Mouse (Mus musculus): Measurements from ENCODE around the gene 1810024B03Rik.

1810024B03Rik gene

DNA sequence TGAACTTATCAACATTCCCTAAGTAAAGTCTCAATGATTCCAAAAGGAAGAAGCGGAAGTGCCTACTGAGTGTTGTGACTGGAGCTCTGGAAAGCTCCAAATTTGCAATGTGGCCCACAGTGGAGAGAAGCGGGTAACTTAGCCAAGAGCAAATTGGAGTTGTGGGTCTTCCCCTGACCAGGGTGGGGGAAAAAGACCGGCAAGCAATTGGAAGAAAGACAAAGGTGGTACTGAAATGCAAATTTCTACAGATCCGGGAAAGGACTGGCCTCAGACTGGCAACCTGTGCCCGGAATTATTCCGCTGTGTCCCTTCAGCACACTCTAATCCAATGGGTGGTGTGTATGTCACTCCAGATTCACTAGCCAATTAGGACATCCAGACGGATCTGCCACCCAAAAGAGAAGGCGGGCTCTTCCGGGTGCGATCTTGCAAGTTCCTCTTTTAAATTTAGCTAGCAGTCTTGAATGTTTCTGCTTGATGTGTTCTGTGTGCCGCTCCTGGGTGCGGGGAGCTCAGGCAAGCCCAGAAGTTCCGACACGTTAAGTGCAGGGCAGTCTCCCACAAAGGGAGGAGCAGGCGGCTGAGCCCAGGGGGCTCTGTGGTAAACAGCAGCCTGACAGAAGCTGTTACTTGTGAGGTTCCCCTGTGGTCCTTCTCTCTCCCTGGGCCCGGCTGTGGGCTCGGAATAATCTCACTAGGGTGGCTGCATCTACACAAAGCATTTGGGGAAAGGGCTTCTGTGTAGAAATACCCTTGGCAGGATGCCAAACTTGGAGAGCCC lies 25.3 kb downstream of the 1810024B03Rik start:
- DNase-seq (ENCODE audit: low read depth, low spot score) = peak; percentile 98

GRCm38 (mm10) chr2:127166261-127166660 lies 41.8 kb downstream of the 1810024B03Rik start:
- peak; percentile 54 for DNase-seq (ENCODE audit: low read depth, low spot score)

DNA sequence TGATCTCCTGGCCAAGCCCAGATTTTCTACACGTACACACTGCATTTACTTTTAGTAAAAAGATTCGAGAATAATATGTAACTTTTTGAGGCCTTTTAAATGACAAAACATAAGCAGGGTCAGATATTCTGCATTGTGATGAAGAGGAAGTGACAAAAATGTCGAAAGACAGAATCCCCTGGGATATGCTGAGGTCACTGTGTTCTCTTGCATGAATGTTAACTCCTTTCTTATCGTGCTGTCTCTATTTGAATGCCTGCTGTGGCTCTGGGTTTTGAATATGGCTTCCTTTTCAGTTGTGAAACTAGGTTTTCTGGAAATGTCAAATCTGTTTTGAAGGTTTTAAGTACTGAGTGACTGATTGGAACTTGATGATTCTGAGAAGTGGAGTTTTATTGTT lies 42.4 kb downstream of the 1810024B03Rik start:
- no peak for DNase-seq (ENCODE audit: low read depth, low spot score)

GRCm38 (mm10) chr2:127145699-127146098 lies 62.4 kb downstream of the 1810024B03Rik start:
- DNase-seq (ENCODE audit: low read depth, low spot score) = no peak

DNA sequence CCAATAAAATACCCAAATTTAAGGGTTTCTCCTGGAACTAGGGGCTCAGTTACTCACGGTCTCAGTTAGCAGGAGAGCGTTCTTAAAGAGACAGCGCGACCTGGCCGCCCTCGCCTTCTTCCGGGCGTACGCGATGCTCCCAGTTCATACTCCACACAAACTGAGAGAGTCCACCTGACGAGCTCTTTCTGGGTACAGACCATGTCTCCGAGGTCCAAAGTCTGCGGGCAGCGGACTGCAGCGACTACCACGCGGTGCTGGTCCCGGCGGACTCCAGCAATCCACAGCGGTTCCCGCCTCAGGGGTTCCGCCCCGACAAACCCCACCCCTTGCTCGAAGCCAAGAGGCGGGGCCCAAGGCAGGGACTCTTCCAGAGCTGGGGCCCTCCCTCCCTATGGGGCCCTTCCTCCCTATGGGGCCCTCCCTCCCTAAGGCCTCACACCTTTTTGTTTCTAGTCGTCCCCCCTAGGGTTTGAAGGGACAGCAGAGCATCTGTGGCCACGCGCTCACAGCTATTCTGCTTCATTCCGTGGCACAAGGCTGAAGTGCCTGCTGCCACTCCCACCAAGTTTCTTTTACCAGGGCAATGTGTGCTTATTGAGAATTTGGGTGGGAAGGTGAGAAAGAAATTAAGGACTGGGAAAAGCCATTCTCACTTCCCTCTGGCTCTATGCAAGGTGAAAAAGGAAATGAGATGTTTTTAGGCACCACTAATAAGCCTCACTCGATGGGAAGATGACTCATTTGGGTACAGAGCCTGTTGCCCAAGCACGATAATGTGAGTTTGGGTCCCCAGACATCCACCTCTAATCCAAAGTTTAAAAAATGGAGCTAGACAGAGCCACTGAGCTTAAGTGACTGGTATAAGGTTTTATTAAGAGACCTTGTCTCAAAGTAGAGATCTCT lies 64.7 kb downstream of the 1810024B03Rik start, which contains the start of gene Itpripl1:
TSS of gene Itpripl1 (minus strand) at position 285 of the 906 bp plus-strand sequence.
- peak; percentile 63 for DNase-seq (ENCODE audit: low read depth, low spot score)

DNA sequence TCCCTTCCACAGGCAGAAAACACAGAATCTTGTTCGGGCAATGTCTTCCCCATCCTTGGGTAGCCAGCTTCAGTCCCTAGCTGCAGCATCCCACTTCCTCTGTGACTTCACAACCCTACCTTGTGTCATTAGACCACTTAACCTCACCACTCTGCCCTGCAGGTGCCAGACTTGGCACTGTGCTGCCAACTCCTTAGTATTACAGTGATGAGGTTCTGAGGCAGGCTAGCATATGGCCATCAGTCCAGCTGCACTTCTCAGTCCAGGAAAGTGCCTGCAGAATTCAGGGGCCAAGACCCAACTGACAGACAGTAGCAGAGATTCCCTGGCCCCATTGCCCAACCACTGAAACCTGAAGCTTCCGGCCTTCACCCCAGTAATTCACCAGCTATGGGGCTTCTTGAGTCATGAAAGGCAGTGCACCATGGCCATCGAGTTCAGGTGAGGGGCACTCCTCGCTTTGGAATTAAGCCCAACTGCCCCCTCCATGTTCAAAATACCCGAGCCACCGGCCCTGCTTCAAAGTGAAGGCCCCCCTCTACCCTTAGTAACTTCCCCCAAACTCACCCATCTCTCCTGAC lies 65.4 kb downstream of the 1810024B03Rik start:
- DNase-seq (ENCODE audit: low read depth, low spot score) = no peak

- no peak for DNase-seq (ENCODE audit: low read depth, low spot score)
These were observed 66.0 kb downstream of the 1810024B03Rik start for GRCm38 (mm10) chr2:127142031-127142430.

DNA sequence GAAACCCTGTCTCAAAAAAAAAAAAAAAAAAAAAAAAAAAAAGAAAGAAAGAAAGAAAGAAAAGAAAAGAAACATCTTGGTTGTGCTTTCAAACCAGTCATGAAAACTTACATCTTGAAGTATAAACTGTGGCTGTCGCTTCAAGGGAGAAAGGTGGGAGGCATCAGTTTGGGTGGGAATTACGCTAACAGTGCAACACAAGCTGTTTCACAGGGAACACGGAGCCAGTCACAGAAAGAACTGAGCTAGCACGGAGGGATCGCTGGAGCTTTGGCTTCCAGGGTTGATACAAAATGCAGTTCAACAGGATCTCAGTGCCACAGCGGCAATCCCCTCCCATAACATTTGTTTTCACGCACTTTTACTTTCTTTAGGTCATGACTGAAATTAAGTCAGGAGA lies 68.1 kb downstream of the 1810024B03Rik start:
- DNase-seq (ENCODE audit: low read depth, low spot score) = no peak

DNA sequence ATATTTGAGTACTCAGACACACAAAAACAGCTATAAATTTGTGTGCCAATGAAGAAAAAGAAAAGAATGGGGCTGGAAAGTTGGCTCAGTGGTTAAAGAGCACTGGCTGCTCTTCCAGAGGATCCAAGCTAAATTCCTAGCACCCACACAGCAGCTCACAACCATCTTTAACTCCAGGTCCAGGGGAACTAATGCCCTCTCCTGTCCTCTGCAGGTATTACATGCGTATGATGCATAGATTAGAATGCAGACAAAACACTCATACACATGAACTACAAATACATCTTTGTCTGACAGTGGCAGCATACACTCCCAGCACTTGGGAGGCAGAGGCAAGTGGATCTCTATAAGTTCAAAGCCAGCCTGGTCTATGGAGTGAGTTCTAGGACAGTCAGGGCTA lies 68.5 kb downstream of the 1810024B03Rik start:
- peak; percentile 37 for DNase-seq (ENCODE audit: low read depth, low spot score)

GRCm38 (mm10) chr2:127139094-127139493 lies 69.0 kb downstream of the 1810024B03Rik start:
- DNase-seq (ENCODE audit: low read depth, low spot score) = no peak

DNA sequence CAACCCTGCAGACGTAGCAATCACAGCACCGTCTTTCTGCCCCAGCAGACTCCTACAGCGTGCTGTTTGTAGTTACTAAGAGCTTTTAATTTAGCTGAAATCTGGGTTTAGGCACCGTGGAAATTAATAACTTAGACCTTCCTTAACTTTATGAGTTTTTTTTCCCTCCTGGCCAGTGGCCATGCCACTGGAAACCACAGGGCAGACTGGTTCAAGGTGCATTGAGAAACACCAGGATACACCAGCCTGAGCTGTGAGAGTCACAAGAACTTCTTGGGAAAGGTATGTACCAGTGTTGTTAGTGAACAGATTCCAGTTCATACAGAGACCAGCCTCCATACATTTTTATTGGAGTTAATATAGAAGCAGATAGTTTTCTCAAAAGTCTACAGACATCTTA lies 69.6 kb downstream of the 1810024B03Rik start:
- DNase-seq (ENCODE audit: low read depth, low spot score) = no peak

GRCm38 (mm10) chr2:127137838-127138420 lies 70.2 kb downstream of the 1810024B03Rik start:
- DNase-seq (ENCODE audit: low read depth, low spot score) = no peak

DNA sequence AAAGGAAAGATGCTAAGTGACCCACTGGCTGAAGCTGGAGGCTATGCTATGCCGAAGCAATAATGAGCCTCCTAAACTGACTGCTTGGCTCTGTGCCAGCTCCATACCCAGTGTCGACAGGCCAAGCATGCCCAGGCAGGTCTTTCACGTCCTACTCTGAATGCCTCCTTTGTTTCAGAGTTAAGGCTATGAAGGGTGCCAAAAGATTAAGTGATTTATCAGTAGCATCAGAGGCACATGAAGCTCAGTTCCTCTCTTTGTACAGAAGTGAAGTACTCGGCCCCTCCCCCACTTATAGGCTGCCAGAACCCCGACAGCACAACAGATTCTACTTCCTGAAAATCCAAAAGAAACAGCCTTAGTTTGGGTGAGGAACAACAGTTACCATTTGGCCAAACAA lies 71.1 kb downstream of the 1810024B03Rik start:
- DNase-seq (ENCODE audit: low read depth, low spot score) = peak; percentile 60

Measured in ES-CJ7 (cell line).